Mouse (Mus musculus) hindbrain, embryonic 10.5 days (tissue): ENCODE measurements around the gene Fabp6. TPM values are rescaled to one million over a fixed set of nuclear protein-coding genes. Genes with fewer than 3 reads are reported as not detected.
A peak's percentile ranks its signal among the peaks of the same experiment; 100 is the strongest.

Experiments used
- DNase-seq: peaks from one replicate; pipeline ENCODE4 v3.0.0-alpha.2; 2017; ENCODE audit warnings: low spot score
- H3K27ac ChIP-seq: fragments of 300-500 bp; sonication (generic); 2 replicates; pipeline ENCODE4 v1.5.1; 2016; ENCODE audit warnings: mild to moderate bottlenecking, moderate library complexity
- H3K27me3 ChIP-seq: fragments of 300-500 bp; sonication (generic); 2 replicates; pipeline ENCODE4 v1.6.1; 2016; ENCODE audit warnings: mild to moderate bottlenecking; ENCODE audit not compliant: poor library complexity, insufficient read depth, severe bottlenecking
- H3K36me3 ChIP-seq: fragments of 300-500 bp; sonication (generic); 2 replicates; pipeline ENCODE4 v1.6.1; 2016; ENCODE audit warnings: mild to moderate bottlenecking, moderate library complexity
- H3K4me1 ChIP-seq: fragments of 300-500 bp; sonication (generic); replicated peaks from 2 replicates; pipeline ENCODE4 v1.6.1; 2016; ENCODE audit warnings: mild to moderate bottlenecking
- H3K4me3 ChIP-seq: fragments of 300-500 bp; sonication (generic); 2 replicates; pipeline ENCODE4 v1.5.1; 2016; ENCODE audit warnings: mild to moderate bottlenecking, moderate library complexity
- H3K9me3 ChIP-seq: fragments of 300-500 bp; sonication (generic); 2 replicates; pipeline ENCODE4 v1.6.1; 2016; ENCODE audit warnings: mild to moderate bottlenecking, moderate library complexity
- WGBS: fragments of 180-500 bp; shearing (Covaris S2); methylation state at CpG from one replicate; pipeline ENCODE4 v1.1.7; 2016; 5-methylcytosine and 5-hydroxymethylcytosine counted together
- polyA plus RNA-seq: library from polyadenylated mRNA; unstranded; fragments of >200 nt; fragmentation: Nextera tagmentation; extraction: Ambion mirVana; gene quantifications from 2 replicates; pipeline ENCODE4 v1.2.1, GENCODE M21; 2016

Fabp6 gene
- not detected in 2 replicates for polyA plus RNA-seq

- no peaks in the 10 kb centered on the region for H3K9me3 ChIP-seq
- no peak for DNase-seq
- H3K27ac ChIP-seq: no peak within 1 kb of the TSS
- 90% methylated on average over 5 of the region's 5 CpGs for WGBS
- no peaks in the 10 kb centered on the region for H3K27me3 ChIP-seq
- no peaks in the 10 kb centered on the region for H3K36me3 ChIP-seq
- no peak within 1 kb of the TSS for H3K4me3 ChIP-seq
- H3K4me1 ChIP-seq: no peaks in the 10 kb centered on the region
Observed at GRCm38 (mm10) chr11:43601440-43601839, at the start of gene Fabp6. Fabp6 (minus strand) TSS chr11:43601540.

GRCm38 (mm10) chr11:43645286-43645685, 43.9 kb upstream of the Fabp6 start:
- no peak overlapping the region for H3K27ac ChIP-seq
- DNase-seq: no peak
- H3K36me3 ChIP-seq: no peaks in the 10 kb centered on the region
- H3K9me3 ChIP-seq: no peaks in the 10 kb centered on the region
- H3K4me3 ChIP-seq: no peak overlapping the region
- 86% methylated on average over 3 of the region's 3 CpGs for WGBS
- H3K4me1 ChIP-seq: peaks cover 16% of the 10 kb centered on the region
- H3K27me3 ChIP-seq: no peaks in the 10 kb centered on the region

- Histone ChIP-seq H3K27me3 (no peaks in the 10 kb centered on the region), H3K9me3 (peaks cover 6% of the 10 kb centered on the region; the same call in 1 of the 2 replicates), H3K4me3 (no peak overlapping the region), H3K36me3 (no peaks in the 10 kb centered on the region), H3K4me1 (peaks cover 16% of the 10 kb centered on the region), H3K27ac (peak overlapping the region; percentile 69)
- no peak for DNase-seq
- WGBS: 45% methylated on average over 2 of the region's 2 CpGs
Observed at GRCm38 (mm10) chr11:43643180-43643591, 41.8 kb upstream of the Fabp6 start.

- 93% methylated on average over 3 of the region's 3 CpGs for WGBS
- peaks cover 18% of the 10 kb centered on the region for H3K4me1 ChIP-seq
Observed at GRCm38 (mm10) chr11:43638486-43638885, 37.1 kb upstream of the Fabp6 start.

DNA sequence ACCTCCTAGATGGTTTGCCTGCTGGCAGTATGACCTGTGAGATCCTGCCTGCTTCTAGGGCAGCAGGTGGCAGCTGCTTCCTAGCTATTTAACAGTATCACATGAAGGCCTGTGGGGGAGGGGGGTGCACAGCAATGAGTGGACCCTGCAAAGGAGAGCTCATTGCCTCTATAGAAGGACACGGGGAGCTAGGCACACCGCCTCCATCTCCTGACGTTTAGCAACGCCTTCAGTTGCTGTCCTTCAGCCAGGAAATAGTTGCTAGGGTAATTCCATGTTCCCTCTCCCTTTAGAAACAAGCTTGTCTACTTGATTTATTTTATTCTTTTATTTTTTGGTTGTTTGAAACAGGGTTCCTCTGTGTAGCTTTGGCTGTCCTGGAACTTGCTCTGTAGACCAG, 35.4 kb upstream of the Fabp6 start:
- Histone ChIP-seq H3K4me3 (no peak overlapping the region), H3K36me3 (no peaks in the 10 kb centered on the region), H3K27ac (no peak overlapping the region), H3K27me3 (no peaks in the 10 kb centered on the region), H3K4me1 (peaks cover 20% of the 10 kb centered on the region), H3K9me3 (peaks cover 6% of the 10 kb centered on the region; the same call in 1 of the 2 replicates)
- DNase-seq: no peak
- WGBS: 85% methylated on average over 4 of the region's 4 CpGs

More at GRCm38 (mm10) chr11:43638486-43638885, 37.1 kb upstream of the Fabp6 start:
- Histone ChIP-seq H3K4me3 (no peak overlapping the region), H3K27me3 (no peaks in the 10 kb centered on the region), H3K36me3 (no peaks in the 10 kb centered on the region), H3K9me3 (peaks cover 6% of the 10 kb centered on the region; the same call in 1 of the 2 replicates), H3K27ac (no peak overlapping the region)
- no peak for DNase-seq

DNA sequence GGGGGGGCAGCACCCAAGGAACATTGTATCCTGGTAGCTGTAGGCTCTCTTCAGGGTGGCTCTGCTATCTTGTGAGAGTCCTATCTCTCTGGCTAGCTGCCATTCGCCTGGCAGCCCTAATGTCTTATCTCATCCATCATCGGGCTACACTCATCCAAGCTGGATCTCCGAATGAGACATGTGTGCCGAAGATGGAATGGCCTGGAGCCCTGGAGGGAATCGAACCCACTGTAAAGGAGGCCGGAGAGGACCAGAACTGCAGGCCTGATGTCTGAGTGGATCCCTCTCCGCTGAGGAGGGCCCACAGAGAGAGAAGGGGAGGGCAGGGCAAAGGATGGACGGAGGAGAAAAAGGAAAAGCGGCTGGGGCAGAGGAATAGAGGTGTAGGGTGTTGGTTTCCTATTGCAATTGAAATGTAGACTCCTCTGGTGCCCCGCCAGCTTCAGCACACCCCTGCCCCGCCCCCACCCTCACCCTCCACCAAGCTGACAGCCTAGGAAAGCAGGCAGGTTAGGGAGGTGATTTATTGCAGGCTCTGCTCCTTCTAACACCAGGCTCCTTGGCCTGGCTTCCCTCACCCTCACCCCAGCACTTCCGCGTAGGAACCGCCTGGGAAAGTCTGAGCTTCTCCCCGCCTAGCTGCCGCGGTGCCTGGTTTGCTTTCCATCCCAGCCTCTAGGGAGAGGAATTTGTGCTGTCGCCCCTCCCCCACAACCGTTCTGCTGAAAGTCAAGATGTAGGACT, 32.5 kb upstream of the Fabp6 start:
- no peaks in the 10 kb centered on the region for H3K9me3 ChIP-seq
- H3K27me3 ChIP-seq: no peaks in the 10 kb centered on the region
- H3K27ac ChIP-seq: peak overlapping the region; percentile 82
- 24% methylated on average over 19 of the region's 19 CpGs for WGBS
- peak; percentile 70 for DNase-seq
- H3K36me3 ChIP-seq: no peaks in the 10 kb centered on the region
- peaks cover 28% of the 10 kb centered on the region for H3K4me1 ChIP-seq
- peak overlapping the region; percentile 22; the same call in 1 of the 2 replicates for H3K4me3 ChIP-seq

- WGBS: 85% methylated on average over 6 of the region's 6 CpGs
- H3K4me1 ChIP-seq: peaks cover 28% of the 10 kb centered on the region
- H3K27ac ChIP-seq: peak overlapping the region; percentile 82
- no peaks in the 10 kb centered on the region for H3K27me3 ChIP-seq
- no peaks in the 10 kb centered on the region for H3K36me3 ChIP-seq
- no peak for DNase-seq
- H3K4me3 ChIP-seq: no peak overlapping the region
- H3K9me3 ChIP-seq: no peaks in the 10 kb centered on the region
Observed at GRCm38 (mm10) chr11:43633165-43633564, 31.8 kb upstream of the Fabp6 start.

- Histone ChIP-seq H3K4me1 (peaks cover 28% of the 10 kb centered on the region), H3K36me3 (no peaks in the 10 kb centered on the region), H3K4me3 (no peak overlapping the region), H3K27me3 (no peaks in the 10 kb centered on the region), H3K27ac (peak overlapping the region; percentile 1; the same call in 1 of the 2 replicates), H3K9me3 (no peaks in the 10 kb centered on the region)
- WGBS: 67% methylated on average over 4 of the region's 4 CpGs
- no peak for DNase-seq
Observed at GRCm38 (mm10) chr11:43632566-43632965, 31.2 kb upstream of the Fabp6 start.

GRCm38 (mm10) chr11:43631645-43632044, 30.3 kb upstream of the Fabp6 start:
- H3K36me3 ChIP-seq: no peaks in the 10 kb centered on the region
- H3K27me3 ChIP-seq: no peaks in the 10 kb centered on the region
- 90% methylated on average over 9 of the region's 9 CpGs for WGBS
- peaks cover 37% of the 10 kb centered on the region for H3K4me1 ChIP-seq
- DNase-seq: no peak
- H3K9me3 ChIP-seq: no peaks in the 10 kb centered on the region
- no peak overlapping the region for H3K4me3 ChIP-seq
- H3K27ac ChIP-seq: no peak overlapping the region

GRCm38 (mm10) chr11:43626927-43627645, 25.7 kb upstream of the Fabp6 start:
- H3K27me3 ChIP-seq: no peaks in the 10 kb centered on the region
- DNase-seq: no peak
- peak overlapping the region; percentile 34; the same call in 1 of the 2 replicates for H3K4me3 ChIP-seq
- 32% methylated on average over 18 of the region's 18 CpGs for WGBS
- no peaks in the 10 kb centered on the region for H3K9me3 ChIP-seq
- H3K4me1 ChIP-seq: peaks cover 26% of the 10 kb centered on the region
- peak overlapping the region; percentile 73 for H3K27ac ChIP-seq
- H3K36me3 ChIP-seq: no peaks in the 10 kb centered on the region

DNA sequence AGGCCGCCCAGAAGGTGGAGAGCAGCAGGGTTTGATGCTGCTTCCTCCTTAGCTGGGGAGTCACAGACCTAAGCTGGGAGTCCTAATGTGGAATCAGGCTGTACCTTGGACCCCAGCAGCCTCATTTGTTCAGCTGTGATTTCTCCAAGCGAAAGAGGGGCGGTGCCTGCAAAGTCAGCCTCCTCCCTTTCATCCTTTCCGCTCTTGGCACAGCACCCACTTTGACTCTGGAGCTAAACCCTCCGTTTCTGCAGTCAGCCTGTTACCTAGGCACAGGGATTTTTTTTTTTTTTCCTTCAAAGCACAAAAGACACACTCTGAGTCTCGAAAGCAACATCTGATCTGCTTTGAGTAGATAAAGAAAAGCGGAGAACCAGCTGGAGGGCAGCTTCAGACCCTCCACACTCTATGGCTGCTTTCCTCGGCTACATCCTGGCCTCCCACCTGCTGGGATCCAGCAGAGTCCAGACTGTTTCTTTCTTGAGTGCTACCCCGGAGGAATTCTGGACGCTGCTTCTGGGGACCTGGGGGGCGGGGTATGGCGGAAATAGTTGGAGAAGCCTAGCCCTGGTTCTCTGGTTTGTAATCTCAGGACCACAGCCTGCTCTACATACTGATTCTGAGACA, 25.1 kb upstream of the Fabp6 start:
- H3K36me3 ChIP-seq: no peaks in the 10 kb centered on the region
- WGBS: 5% methylated on average over 12 of the region's 12 CpGs
- peak overlapping the region; percentile 73 for H3K27ac ChIP-seq
- no peaks in the 10 kb centered on the region for H3K9me3 ChIP-seq
- H3K4me1 ChIP-seq: peaks cover 26% of the 10 kb centered on the region
- H3K27me3 ChIP-seq: no peaks in the 10 kb centered on the region
- H3K4me3 ChIP-seq: peak overlapping the region; percentile 34
- DNase-seq: peak; percentile 31

DNA sequence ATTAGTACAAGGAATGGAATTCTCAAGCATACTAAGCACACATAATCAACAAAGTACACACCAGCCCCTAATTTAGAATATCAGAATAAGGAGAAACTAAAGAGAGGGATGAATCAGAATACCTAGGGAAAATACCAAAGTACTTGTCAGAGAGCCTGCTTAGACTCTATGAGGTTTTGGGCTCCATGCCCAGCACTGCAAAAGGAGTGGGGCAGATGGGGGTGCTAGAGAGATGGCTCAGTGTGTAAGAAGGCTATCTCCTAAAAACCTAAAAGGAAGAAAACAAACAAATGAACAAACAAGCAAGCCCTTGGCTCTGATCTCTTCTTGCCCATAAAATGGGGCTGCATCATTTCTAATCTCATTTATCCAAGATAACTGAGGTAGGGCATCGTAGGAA, 23.0 kb upstream of the Fabp6 start:
- no peak overlapping the region for H3K4me3 ChIP-seq
- H3K4me1 ChIP-seq: peaks cover 18% of the 10 kb centered on the region
- no peak for DNase-seq
- H3K36me3 ChIP-seq: no peaks in the 10 kb centered on the region
- no peak overlapping the region for H3K27ac ChIP-seq
- no peaks in the 10 kb centered on the region for H3K9me3 ChIP-seq
- WGBS: 98% methylated on average over 1 of the region's 1 CpGs
- no peaks in the 10 kb centered on the region for H3K27me3 ChIP-seq

- H3K36me3 ChIP-seq: no peaks in the 10 kb centered on the region
- no peaks in the 10 kb centered on the region for H3K9me3 ChIP-seq
- peaks cover 29% of the 10 kb centered on the region for H3K4me1 ChIP-seq
- DNase-seq: no peak
- WGBS: 87% methylated on average over 5 of the region's 5 CpGs
- no peaks in the 10 kb centered on the region for H3K27me3 ChIP-seq
- no peak overlapping the region for H3K27ac ChIP-seq
- no peak overlapping the region for H3K4me3 ChIP-seq
Observed at GRCm38 (mm10) chr11:43621769-43622168, 20.4 kb upstream of the Fabp6 start.
